Mouse (Mus musculus) brown adipose tissue, adult 24 weeks (tissue): ENCODE results near the gene Ppargc1a. TPM values are rescaled to one million over a fixed set of nuclear protein-coding genes. Genes with fewer than 3 reads are reported as not detected.

Experiments used
- H3K27ac ChIP-seq: fragments of 200-500 bp; replicated peaks from 2 replicates; pipeline ENCODE4 v1.5.1; 2012; ENCODE audit warnings: low read depth, mild to moderate bottlenecking, low read length
- H3K4me1 ChIP-seq: fragments of 200-500 bp; 2 replicates; pipeline ENCODE4 v1.6.1; 2012; ENCODE audit warnings: low read length, mixed read lengths; ENCODE audit not compliant: control insufficient read depth, insufficient read depth, insufficient read length
- H3K4me3 ChIP-seq: fragments of 200-500 bp; 2 replicates; pipeline ENCODE4 v1.5.1; 2012; ENCODE audit warnings: low read depth, mild to moderate bottlenecking, low read length, moderate library complexity; ENCODE audit not compliant: insufficient read depth
- polyA plus RNA-seq: library from polyadenylated mRNA; stranded (reverse); fragments of >200 nt; gene quantifications from 2 replicates; pipeline ENCODE4 v1.2.4, GENCODE M21; 2012; ENCODE audit not compliant: missing spikeins, insufficient read depth, insufficient read length

Gene Ppargc1a
- polyA plus RNA-seq, 1 experiment, result 19.8 TPM

GRCm38 (mm10) chr5:51568198-51568690 is 718 bp upstream of the Ppargc1a start:
- H3K27ac ChIP-seq, result no peak overlapping the region
- H3K4me1 ChIP-seq, result no peaks in the 10 kb centered on the region
- no peak overlapping the region for H3K4me3 ChIP-seq

- H3K4me3 ChIP-seq, result no peak overlapping the region
- no peak overlapping the region for H3K27ac ChIP-seq
- no peaks in the 10 kb centered on the region for H3K4me1 ChIP-seq
These were observed 1.9 kb downstream of the Ppargc1a start for GRCm38 (mm10) chr5:51565672-51566071.

- H3K4me3 ChIP-seq, result no peak overlapping the region
- H3K4me1 ChIP-seq, result no peaks in the 10 kb centered on the region
- H3K27ac ChIP-seq, result no peak overlapping the region
These were observed 2.5 kb downstream of the Ppargc1a start for GRCm38 (mm10) chr5:51565038-51565437.

- no peak overlapping the region for H3K4me3 ChIP-seq
- H3K27ac ChIP-seq, result no peak overlapping the region
- H3K4me1 ChIP-seq, result no peaks in the 10 kb centered on the region
These were observed 4.0 kb downstream of the Ppargc1a start for GRCm38 (mm10) chr5:51563574-51563973.

GRCm38 (mm10) chr5:51557607-51558278 is 9.8 kb downstream of the Ppargc1a start:
- Histone ChIP-seq H3K27ac (no peak overlapping the region), H3K4me1 (no peaks in the 10 kb centered on the region), H3K4me3 (no peak overlapping the region)

GRCm38 (mm10) chr5:51553671-51554070 is 13.9 kb downstream of the Ppargc1a start:
- peak overlapping the region; percentile 94 for H3K27ac ChIP-seq
- H3K4me3 ChIP-seq, result peak overlapping the region; percentile 58
- no peaks in the 10 kb centered on the region for H3K4me1 ChIP-seq

- H3K4me3 ChIP-seq, result peak overlapping the region; percentile 80
- peak overlapping the region; percentile 94 for H3K27ac ChIP-seq
- H3K4me1 ChIP-seq, result 0 out of 2 replicates have a peak, but pooled peaks cover 3% of the 10 kb centered on the region
These were observed 14.3 kb downstream of the Ppargc1a start for GRCm38 (mm10) chr5:51553251-51553650.

- Histone ChIP-seq H3K4me1 (0 out of 2 replicates have a peak, but pooled peaks cover 3% of the 10 kb centered on the region), H3K27ac (peak overlapping the region; percentile 94), H3K4me3 (peak overlapping the region; percentile 80)
These were observed 14.9 kb downstream of the Ppargc1a start for GRCm38 (mm10) chr5:51552483-51553091.

- Histone ChIP-seq H3K4me3 (peak overlapping the region; percentile 80), H3K4me1 (0 out of 2 replicates have a peak, but pooled peaks cover 3% of the 10 kb centered on the region), H3K27ac (peak overlapping the region; percentile 94)
These were observed 15.6 kb downstream of the Ppargc1a start for GRCm38 (mm10) chr5:51551852-51552482.

GRCm38 (mm10) chr5:51547442-51548035 is 20.0 kb downstream of the Ppargc1a start:
- Histone ChIP-seq H3K4me1 (0 out of 2 replicates have a peak, but pooled peaks cover 3% of the 10 kb centered on the region), H3K4me3 (no peak overlapping the region), H3K27ac (no peak overlapping the region)

GRCm38 (mm10) chr5:51546817-51547216 is 20.7 kb downstream of the Ppargc1a start:
- H3K4me3 ChIP-seq, result no peak overlapping the region
- peak overlapping the region; percentile 38 for H3K27ac ChIP-seq
- 0 out of 2 replicates have a peak, but pooled peaks cover 3% of the 10 kb centered on the region for H3K4me1 ChIP-seq

GRCm38 (mm10) chr5:51545133-51546049 is 22.1 kb downstream of the Ppargc1a start:
- Histone ChIP-seq H3K4me1 (0 out of 2 replicates have a peak, but pooled peaks cover 3% of the 10 kb centered on the region), H3K4me3 (no peak overlapping the region), H3K27ac (peak overlapping the region; percentile 72)

- 0 out of 2 replicates have a peak, but pooled peaks cover 3% of the 10 kb centered on the region for H3K4me1 ChIP-seq
- 0 out of 2 replicates have a peak overlapping the region, but pooled peaks have one; percentile 0 for H3K27ac ChIP-seq
- no peak overlapping the region for H3K4me3 ChIP-seq
These were observed 23.3 kb downstream of the Ppargc1a start for GRCm38 (mm10) chr5:51544141-51544735.

GRCm38 (mm10) chr5:51541557-51541956 is 26.0 kb downstream of the Ppargc1a start:
- H3K4me3 ChIP-seq, result no peak overlapping the region
- no peak overlapping the region for H3K27ac ChIP-seq
- no peaks in the 10 kb centered on the region for H3K4me1 ChIP-seq
